Mouse (Mus musculus): ENCODE results near the gene Rcc1l. TPM values are rescaled to one million over a fixed set of nuclear protein-coding genes. Genes with fewer than 3 reads are reported as not detected.
A peak's percentile ranks its signal among the peaks of the same experiment; 100 is the strongest.

Rcc1l gene
- total RNA-seq, 1 experiment = 26.0 TPM

- Histone ChIP-seq H3K9ac (ENCODE audit: insufficient read depth, low read depth, low read length, poor library complexity, severe bottlenecking) (no peak overlapping the region), H3K27ac (ENCODE audit: insufficient read depth, low read depth, low read length, poor library complexity, severe bottlenecking) (no peak overlapping the region), H3K4me1 (ENCODE audit: control insufficient read depth in 2 of 2, insufficient read depth in 2 of 2, low read length in 2 of 2, poor library complexity in 1 of 2) (peaks cover 0 to 16% of the 10 kb centered on the region in 2 experiments; a peak in 1 of 4 replicates), H3K4me3 (ENCODE audit: insufficient read depth in 1 of 2, low read depth in 1 of 2, low read length in 2 of 2, poor library complexity in 1 of 2, severe bottlenecking in 1 of 2) (no peak overlapping the region), H3K36me3 (ENCODE audit: control insufficient read depth, insufficient read depth, low read length, poor library complexity, severe bottlenecking) (peaks cover 29% of the 10 kb centered on the region), H3K9me3 (ENCODE audit: control insufficient read depth, insufficient read depth, low read depth, low read length) (no peaks in the 10 kb centered on the region)
- no peak for DNase-seq (ENCODE audit: low read depth, low spot score)
- in situ Hi-C loops (cut with MboI; ENCODE audit: low sequenced_read_pairs in 2 of 2, unreplicated experiment in 2 of 2) = no loop called here
- TF ChIP-seq ZNF384 (IDR thresholded peaks at IDR 0.05; ENCODE audit: low read depth, low read length) = no peak
Measured at GRCm38 (mm10) chr5:134170167-134170566, 6.4 kb downstream of the Rcc1l start.

- Histone ChIP-seq H3K4me3 (ENCODE audit: insufficient read depth in 1 of 2, low read depth in 1 of 2, low read length in 2 of 2, poor library complexity in 1 of 2, severe bottlenecking in 1 of 2) (no peak overlapping the region), H3K9me3 (ENCODE audit: control insufficient read depth, insufficient read depth, low read depth, low read length) (no peaks in the 10 kb centered on the region), H3K4me1 (ENCODE audit: control insufficient read depth in 2 of 2, insufficient read depth in 2 of 2, low read length in 2 of 2, poor library complexity in 1 of 2) (peaks cover 0 to 16% of the 10 kb centered on the region in 2 experiments; a peak in 1 of 4 replicates), H3K27ac (ENCODE audit: insufficient read depth, low read depth, low read length, poor library complexity, severe bottlenecking) (no peak overlapping the region), H3K36me3 (ENCODE audit: control insufficient read depth, insufficient read depth, low read length, poor library complexity, severe bottlenecking) (peaks cover 36% of the 10 kb centered on the region), H3K9ac (ENCODE audit: insufficient read depth, low read depth, low read length, poor library complexity, severe bottlenecking) (peak overlapping the region; percentile 4)
- in situ Hi-C loops (cut with MboI; ENCODE audit: low sequenced_read_pairs in 2 of 2, unreplicated experiment in 2 of 2) = no loop called here
- DNase-seq (ENCODE audit: low read depth, low spot score) = no peak
- TF ChIP-seq ZNF384 (IDR thresholded peaks at IDR 0.05; ENCODE audit: low read depth, low read length) (no peak), HCFC1 (IDR thresholded peaks at IDR 0.05; ENCODE audit: borderline replicate concordance, insufficient read depth, low read length) (no peak), MAFK (IDR thresholded peaks at IDR 0.05; ENCODE audit: insufficient read depth, low read depth, low read length) (no peak)
Measured at GRCm38 (mm10) chr5:134169231-134169630, 7.3 kb downstream of the Rcc1l start.

- in situ Hi-C loops (cut with MboI; ENCODE audit: low sequenced_read_pairs in 2 of 2, unreplicated experiment in 2 of 2) = no loop called here
- Histone ChIP-seq H3K9me3 (ENCODE audit: control insufficient read depth, insufficient read depth, low read depth, low read length) (no peaks in the 10 kb centered on the region), H3K36me3 (ENCODE audit: control insufficient read depth, insufficient read depth, low read length, poor library complexity, severe bottlenecking) (peaks cover 41% of the 10 kb centered on the region), H3K4me1 (ENCODE audit: control insufficient read depth in 2 of 2, insufficient read depth in 2 of 2, low read length in 2 of 2, poor library complexity in 1 of 2) (peaks cover 0 to 13% of the 10 kb centered on the region in 2 experiments; a peak in 1 of 4 replicates), H3K9ac (ENCODE audit: insufficient read depth, low read depth, low read length, poor library complexity, severe bottlenecking) (peak overlapping the region; percentile 30), H3K27ac (ENCODE audit: insufficient read depth, low read depth, low read length, poor library complexity, severe bottlenecking) (no peak overlapping the region; the same call in 1 of the 2 replicates), H3K4me3 (ENCODE audit: insufficient read depth in 1 of 2, low read depth in 1 of 2, low read length in 2 of 2, poor library complexity in 1 of 2, severe bottlenecking in 1 of 2) (peak overlapping the region in 1 of 2 experiments; percentile 36; a peak in 1 of 4 replicates)
- no peak for DNase-seq (ENCODE audit: low read depth, low spot score)
- TF ChIP-seq ZC3H11A (IDR thresholded peaks at IDR 0.05; ENCODE audit: borderline replicate concordance, low read depth, low read length) = no peak
- TF ChIP-seq MAFK (IDR thresholded peaks at IDR 0.05; ENCODE audit: insufficient read depth, low read depth, low read length) = no peak
- TF ChIP-seq HCFC1 (IDR thresholded peaks at IDR 0.05; ENCODE audit: borderline replicate concordance, insufficient read depth, low read length) = no peak
Measured at GRCm38 (mm10) chr5:134168033-134168432, 8.5 kb downstream of the Rcc1l start.

- DNase-seq (ENCODE audit: low read depth, low spot score) = no peak
- Histone ChIP-seq H3K4me1 (ENCODE audit: control insufficient read depth in 2 of 2, insufficient read depth in 2 of 2, low read length in 2 of 2, poor library complexity in 1 of 2) (peaks cover 0 to 13% of the 10 kb centered on the region in 2 experiments; a peak in 1 of 4 replicates), H3K9me3 (ENCODE audit: control insufficient read depth, insufficient read depth, low read depth, low read length) (no peaks in the 10 kb centered on the region), H3K4me3 (ENCODE audit: insufficient read depth in 1 of 2, low read depth in 1 of 2, low read length in 2 of 2, poor library complexity in 1 of 2, severe bottlenecking in 1 of 2) (no peak overlapping the region), H3K9ac (ENCODE audit: insufficient read depth, low read depth, low read length, poor library complexity, severe bottlenecking) (no peak overlapping the region), H3K27ac (ENCODE audit: insufficient read depth, low read depth, low read length, poor library complexity, severe bottlenecking) (no peak overlapping the region), H3K36me3 (ENCODE audit: control insufficient read depth, insufficient read depth, low read length, poor library complexity, severe bottlenecking) (peaks cover 40% of the 10 kb centered on the region)
- TF ChIP-seq CHD2 (IDR thresholded peaks at IDR 0.05; ENCODE audit: low read depth, low read length) (no peak), HCFC1 (IDR thresholded peaks at IDR 0.05; ENCODE audit: borderline replicate concordance, insufficient read depth, low read length) (no peak), ZNF384 (IDR thresholded peaks at IDR 0.05; ENCODE audit: low read depth, low read length) (no peak), ZC3H11A (IDR thresholded peaks at IDR 0.05; ENCODE audit: borderline replicate concordance, low read depth, low read length) (no peak), MAFK (IDR thresholded peaks at IDR 0.05; ENCODE audit: insufficient read depth, low read depth, low read length) (no peak)
- in situ Hi-C loops (cut with MboI; ENCODE audit: low sequenced_read_pairs in 2 of 2, unreplicated experiment in 2 of 2) = no loop called here
Measured at GRCm38 (mm10) chr5:134166642-134167041, 9.9 kb downstream of the Rcc1l start.

- H3K4me3 ChIP-seq (ENCODE audit: insufficient read depth in 1 of 2, low read depth in 1 of 2, low read length in 2 of 2, poor library complexity in 1 of 2, severe bottlenecking in 1 of 2) = no peak overlapping the region
- TF ChIP-seq ZC3H11A (IDR thresholded peaks at IDR 0.05; ENCODE audit: borderline replicate concordance, low read depth, low read length) (no peak), ZNF384 (IDR thresholded peaks at IDR 0.05; ENCODE audit: low read depth, low read length) (no peak), HCFC1 (IDR thresholded peaks at IDR 0.05; ENCODE audit: borderline replicate concordance, insufficient read depth, low read length) (no peak), CHD2 (IDR thresholded peaks at IDR 0.05; ENCODE audit: low read depth, low read length) (no peak), MAFK (IDR thresholded peaks at IDR 0.05; ENCODE audit: insufficient read depth, low read depth, low read length) (no peak)
- H3K27ac ChIP-seq (ENCODE audit: insufficient read depth, low read depth, low read length, poor library complexity, severe bottlenecking) = no peak overlapping the region
- peaks cover 36% of the 10 kb centered on the region for H3K36me3 ChIP-seq (ENCODE audit: control insufficient read depth, insufficient read depth, low read length, poor library complexity, severe bottlenecking)
- in situ Hi-C loops (cut with MboI; ENCODE audit: low sequenced_read_pairs in 2 of 2, unreplicated experiment in 2 of 2) = no loop called here
- H3K4me1 ChIP-seq (ENCODE audit: control insufficient read depth in 2 of 2, insufficient read depth in 2 of 2, low read length in 2 of 2, poor library complexity in 1 of 2) = peaks cover 0 to 13% of the 10 kb centered on the region in 2 experiments; a peak in 1 of 4 replicates
- no peak overlapping the region for H3K9ac ChIP-seq (ENCODE audit: insufficient read depth, low read depth, low read length, poor library complexity, severe bottlenecking)
- no peaks in the 10 kb centered on the region for H3K9me3 ChIP-seq (ENCODE audit: control insufficient read depth, insufficient read depth, low read depth, low read length)
- DNase-seq (ENCODE audit: low read depth, low spot score) = no peak
Measured at GRCm38 (mm10) chr5:134164688-134165087, 11.9 kb downstream of the Rcc1l start.
